Mouse (Mus musculus): ENCODE data around the gene Myl6. TPM values are rescaled to one million over a fixed set of nuclear protein-coding genes. Genes with fewer than 3 reads are reported as not detected.

The Myl6 gene
- polyA plus RNA-seq, 1 experiment from 2014 or later: 852 TPM

DNA sequence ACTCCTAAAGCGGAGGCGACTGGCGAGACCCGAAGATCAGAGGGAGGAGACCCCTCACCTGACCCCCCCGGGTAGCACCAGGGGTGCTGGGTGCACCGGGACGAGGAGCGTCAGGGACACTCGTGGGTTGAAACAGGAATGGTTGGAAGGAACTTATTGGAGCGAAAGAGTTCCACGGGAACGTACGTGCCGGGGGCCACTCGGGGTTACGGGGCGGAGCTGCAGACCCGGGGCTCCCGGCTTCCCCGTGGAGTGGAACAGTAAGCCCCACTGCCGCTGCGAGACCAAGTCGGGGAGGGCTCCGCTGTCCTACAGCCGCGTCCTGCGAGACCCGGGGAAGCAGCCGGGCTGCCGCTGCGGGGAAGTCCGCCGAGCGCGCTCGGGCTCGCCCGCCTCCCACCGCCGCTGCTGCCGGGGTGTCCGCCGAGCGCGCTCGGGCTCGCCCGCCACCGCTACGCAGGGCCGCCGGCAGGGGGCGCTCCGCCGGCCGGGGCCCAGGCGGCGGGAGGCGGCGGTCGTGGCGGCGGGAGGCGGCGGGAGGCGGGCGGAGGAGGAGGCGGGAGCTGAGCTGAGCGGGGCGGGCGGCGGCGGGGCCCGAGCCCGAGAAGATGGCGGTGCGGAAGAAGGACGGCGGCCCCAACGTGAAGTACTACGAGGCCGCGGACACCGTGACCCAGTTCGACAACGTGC, 35.1 kb downstream of the Myl6 start, which contains the start of gene Smarcc2:
Gene Smarcc2 (plus strand): TSS at position 530 of the 690 bp plus-strand sequence.
- H3K9me3 ChIP-seq (replicated peaks; ENCODE audit: control insufficient read depth, low read length, poor library complexity, severe bottlenecking): no peaks in the 10 kb centered on the region
- ATAC-seq: peak; percentile 81
- no peaks in the 10 kb centered on the region for H3K27me3 ChIP-seq (ENCODE audit: control insufficient read depth, insufficient read depth, low read depth, low read length)
- H3K4me1 ChIP-seq (ENCODE audit: control insufficient read depth, insufficient read depth, low read length): peaks cover 11% of the 10 kb centered on the region
- peak within 1 kb of the TSS; percentile 92 for H3K4me2 ChIP-seq (ENCODE audit: low read length)
- peak within 1 kb of the TSS; percentile 96 for H3K9ac ChIP-seq (ENCODE audit: low read depth, low read length)
- WGBS: under 1% methylated on average over 47 of the region's 86 CpGs
- peaks cover 13% of the 10 kb centered on the region for H3K36me3 ChIP-seq (ENCODE audit: control insufficient read depth, insufficient read depth, low read length)
- peak within 1 kb of the TSS; percentile 90 for H3K4me3 ChIP-seq (ENCODE audit: low read depth, low read length)
- peak within 1 kb of the TSS; percentile 97 for H3K27ac ChIP-seq (ENCODE audit: low read length)

DNA sequence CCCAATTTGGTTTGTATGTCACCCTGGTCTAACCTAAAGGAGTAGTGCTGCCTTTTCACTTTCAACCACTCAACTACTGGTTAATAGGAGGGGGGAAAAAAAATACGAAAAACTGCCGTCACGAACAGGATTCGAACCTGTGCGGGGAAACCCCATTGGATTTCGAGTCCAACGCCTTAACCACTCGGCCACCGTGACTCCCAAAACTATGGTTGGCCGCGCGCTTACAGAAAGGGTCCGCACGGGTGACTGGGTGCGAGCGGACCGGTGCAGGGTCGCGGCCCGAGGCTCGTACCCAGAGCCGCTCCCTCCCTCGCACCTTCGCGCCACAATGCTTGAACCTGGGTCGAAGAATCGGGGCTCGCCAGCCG, 35.6 kb downstream of the Myl6 start:
- H3K9ac ChIP-seq (ENCODE audit: low read depth, low read length): peak overlapping the region; percentile 96
- ATAC-seq: peak; percentile 66

DNA sequence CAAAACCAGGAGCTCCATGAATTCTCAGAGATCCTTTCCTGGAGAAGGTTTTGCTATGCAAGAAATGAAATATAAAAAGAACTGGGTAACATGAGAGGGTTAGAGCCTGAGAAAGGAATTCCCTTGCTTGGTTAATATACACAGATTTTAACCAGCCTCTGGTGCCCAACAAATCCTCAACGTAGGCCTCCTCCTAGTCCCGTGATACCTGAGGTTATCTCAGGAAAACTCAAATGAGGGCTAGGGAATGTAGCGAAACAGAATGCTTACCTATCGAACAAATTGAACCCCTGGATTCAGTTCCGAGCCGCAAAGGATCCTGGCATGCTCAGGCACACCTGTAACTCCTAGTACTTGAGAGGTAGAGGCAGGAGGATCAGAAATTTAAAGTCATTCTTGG, 36.3 kb downstream of the Myl6 start:
- peak overlapping the region; percentile 55 for H3K4me2 ChIP-seq (ENCODE audit: low read length)
- WGBS: 81% methylated on average over 6 of the region's 6 CpGs

More for the DNA sequence above, 35.6 kb downstream of the Myl6 start:
- Histone ChIP-seq H3K4me2 (ENCODE audit: low read length) (peak overlapping the region; percentile 55), H3K9me3 (replicated peaks; ENCODE audit: control insufficient read depth, low read length, poor library complexity, severe bottlenecking) (no peaks in the 10 kb centered on the region), H3K27ac (ENCODE audit: low read length) (peak overlapping the region; percentile 97), H3K36me3 (ENCODE audit: control insufficient read depth, insufficient read depth, low read length) (peaks cover 9% of the 10 kb centered on the region), H3K27me3 (ENCODE audit: control insufficient read depth, insufficient read depth, low read depth, low read length) (no peaks in the 10 kb centered on the region), H3K4me1 (ENCODE audit: control insufficient read depth, insufficient read depth, low read length) (peaks cover 11% of the 10 kb centered on the region), H3K4me3 (ENCODE audit: low read depth, low read length) (peak overlapping the region; percentile 90)
- under 1% methylated on average over 29 of the region's 29 CpGs for WGBS

DNA sequence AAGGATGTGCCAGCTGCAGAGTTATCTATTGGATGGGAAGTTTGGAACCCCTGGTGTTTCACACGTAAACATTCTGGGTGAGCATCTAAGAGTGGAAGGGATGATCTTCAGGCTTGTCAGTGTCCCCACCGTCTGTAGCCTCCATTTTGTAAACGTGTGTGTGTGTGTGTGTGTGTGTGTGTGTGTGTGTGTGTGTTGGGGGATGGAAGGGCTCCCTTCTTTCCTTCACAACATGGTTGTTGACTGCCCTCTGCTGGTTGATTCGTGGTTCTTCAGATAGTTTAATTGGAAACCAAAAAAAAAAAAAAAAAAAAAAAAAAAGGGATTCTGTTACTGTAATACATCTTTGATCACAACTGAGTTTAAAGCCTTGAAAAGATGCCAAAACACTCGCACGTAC, 38.7 kb downstream of the Myl6 start:
- no peak overlapping the region; the same call in 1 of the 2 replicates for H3K4me3 ChIP-seq (ENCODE audit: low read depth, low read length)
- H3K9me3 ChIP-seq (replicated peaks; ENCODE audit: control insufficient read depth, low read length, poor library complexity, severe bottlenecking): no peaks in the 10 kb centered on the region
- peak overlapping the region; percentile 35 for H3K4me2 ChIP-seq (ENCODE audit: low read length)
- no peak for ATAC-seq
- WGBS: 1% methylated on average over 6 of the region's 6 CpGs
- H3K27me3 ChIP-seq (ENCODE audit: control insufficient read depth, insufficient read depth, low read depth, low read length): no peaks in the 10 kb centered on the region
- no peak overlapping the region for H3K9ac ChIP-seq (ENCODE audit: low read depth, low read length)
- H3K27ac ChIP-seq (ENCODE audit: low read length): no peak overlapping the region
- 0 out of 2 replicates have a peak, but pooled peaks cover 2% of the 10 kb centered on the region for H3K4me1 ChIP-seq (ENCODE audit: control insufficient read depth, insufficient read depth, low read length)
- H3K36me3 ChIP-seq (ENCODE audit: control insufficient read depth, insufficient read depth, low read length): no peaks in the 10 kb centered on the region

More for the DNA sequence above, 36.3 kb downstream of the Myl6 start:
- Histone ChIP-seq H3K9ac (ENCODE audit: low read depth, low read length) (no peak overlapping the region), H3K27me3 (ENCODE audit: control insufficient read depth, insufficient read depth, low read depth, low read length) (no peaks in the 10 kb centered on the region), H3K9me3 (replicated peaks; ENCODE audit: control insufficient read depth, low read length, poor library complexity, severe bottlenecking) (no peaks in the 10 kb centered on the region), H3K4me3 (ENCODE audit: low read depth, low read length) (no peak overlapping the region), H3K27ac (ENCODE audit: low read length) (no peak overlapping the region), H3K4me1 (ENCODE audit: control insufficient read depth, insufficient read depth, low read length) (peaks cover 11% of the 10 kb centered on the region), H3K36me3 (ENCODE audit: control insufficient read depth, insufficient read depth, low read length) (peaks cover 3% of the 10 kb centered on the region)
- no peak for ATAC-seq

DNA sequence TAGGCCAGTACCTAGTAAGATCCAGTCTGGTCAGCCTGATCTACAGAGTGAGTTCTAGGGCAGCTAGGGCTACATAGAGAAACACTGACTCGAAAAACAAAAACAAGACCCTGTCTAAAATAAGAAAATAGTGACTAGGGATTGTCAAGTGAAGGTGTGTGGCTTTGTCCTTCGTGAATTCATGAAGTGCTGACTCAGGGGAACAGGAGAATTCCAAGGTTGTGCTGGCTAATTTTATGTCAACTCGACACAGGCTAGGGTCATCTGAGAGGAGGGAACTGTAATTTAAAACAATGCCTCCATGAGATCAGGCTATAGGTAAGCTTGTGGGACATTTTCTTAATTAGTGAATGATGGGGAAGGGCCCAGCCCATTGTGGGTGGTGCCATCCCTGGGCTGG, 39.5 kb downstream of the Myl6 start:
- no peak overlapping the region for H3K27ac ChIP-seq (ENCODE audit: low read length)
- no peaks in the 10 kb centered on the region for H3K27me3 ChIP-seq (ENCODE audit: control insufficient read depth, insufficient read depth, low read depth, low read length)
- H3K9ac ChIP-seq (ENCODE audit: low read depth, low read length): no peak overlapping the region
- 87% methylated on average over 3 of the region's 3 CpGs for WGBS
- no peaks in the 10 kb centered on the region for H3K9me3 ChIP-seq (replicated peaks; ENCODE audit: control insufficient read depth, low read length, poor library complexity, severe bottlenecking)
- 0 out of 2 replicates have a peak, but pooled peaks cover 2% of the 10 kb centered on the region for H3K4me1 ChIP-seq (ENCODE audit: control insufficient read depth, insufficient read depth, low read length)
- no peaks in the 10 kb centered on the region for H3K36me3 ChIP-seq (ENCODE audit: control insufficient read depth, insufficient read depth, low read length)
- no peak for ATAC-seq
- H3K4me2 ChIP-seq (ENCODE audit: low read length): no peak overlapping the region
- H3K4me3 ChIP-seq (ENCODE audit: low read depth, low read length): no peak overlapping the region

DNA sequence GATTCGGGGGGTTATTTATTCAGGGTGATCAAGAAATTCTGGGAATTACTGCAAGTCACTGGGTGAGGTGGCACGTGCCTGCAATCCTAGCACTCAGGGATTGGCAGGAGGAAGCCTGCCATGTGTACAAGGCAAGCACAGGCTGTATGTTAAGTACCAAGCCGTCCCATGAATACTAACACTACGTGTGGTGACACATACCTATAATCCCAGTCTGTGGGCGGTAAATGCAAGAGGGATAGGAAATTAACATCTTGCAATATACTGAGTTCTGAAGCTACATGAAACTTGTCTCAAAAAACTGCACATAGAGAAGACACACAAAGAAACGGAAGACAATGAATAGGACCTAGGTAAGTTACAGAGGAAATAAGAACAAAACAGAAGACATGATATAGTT, 42.9 kb downstream of the Myl6 start:
- H3K27me3 ChIP-seq (ENCODE audit: control insufficient read depth, insufficient read depth, low read depth, low read length): no peaks in the 10 kb centered on the region
- no peak overlapping the region for H3K9ac ChIP-seq (ENCODE audit: low read depth, low read length)
- H3K36me3 ChIP-seq (ENCODE audit: control insufficient read depth, insufficient read depth, low read length): no peaks in the 10 kb centered on the region
- no peak overlapping the region for H3K4me2 ChIP-seq (ENCODE audit: low read length)
- no peak overlapping the region for H3K27ac ChIP-seq (ENCODE audit: low read length)
- 87% methylated on average over 6 of the region's 6 CpGs for WGBS
- no peak for ATAC-seq
- H3K9me3 ChIP-seq (replicated peaks; ENCODE audit: control insufficient read depth, low read length, poor library complexity, severe bottlenecking): no peaks in the 10 kb centered on the region
- H3K4me1 ChIP-seq (ENCODE audit: control insufficient read depth, insufficient read depth, low read length): 0 out of 2 replicates have a peak, but pooled peaks cover 2% of the 10 kb centered on the region
- no peak overlapping the region for H3K4me3 ChIP-seq (ENCODE audit: low read depth, low read length)

DNA sequence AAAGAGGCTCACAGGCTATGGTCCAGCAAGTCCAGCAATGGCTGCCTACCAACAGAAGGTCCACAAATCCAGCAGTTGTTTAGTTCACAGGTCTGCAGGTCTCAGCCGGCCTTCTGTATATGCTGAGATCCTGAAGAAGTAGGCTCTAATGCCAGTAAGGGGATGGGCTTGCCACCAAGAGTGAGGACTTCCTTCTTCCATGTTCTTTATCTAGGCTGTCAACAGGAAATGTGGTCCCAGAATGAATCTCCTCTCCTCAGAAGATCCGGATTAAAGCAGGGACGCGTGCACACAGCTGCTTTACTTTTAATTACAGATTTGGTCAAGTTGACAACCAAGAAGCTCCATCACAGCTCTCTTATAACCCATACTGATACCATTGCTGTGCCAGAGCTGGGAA, 48.5 kb downstream of the Myl6 start:
- WGBS: 96% methylated on average over 4 of the region's 4 CpGs
- Histone ChIP-seq H3K9me3 (replicated peaks; ENCODE audit: control insufficient read depth, low read length, poor library complexity, severe bottlenecking) (no peaks in the 10 kb centered on the region), H3K4me3 (ENCODE audit: low read depth, low read length) (no peak overlapping the region), H3K9ac (ENCODE audit: low read depth, low read length) (no peak overlapping the region), H3K27me3 (ENCODE audit: control insufficient read depth, insufficient read depth, low read depth, low read length) (no peaks in the 10 kb centered on the region), H3K4me1 (ENCODE audit: control insufficient read depth, insufficient read depth, low read length) (no peaks in the 10 kb centered on the region), H3K4me2 (ENCODE audit: low read length) (no peak overlapping the region), H3K27ac (ENCODE audit: low read length) (no peak overlapping the region), H3K36me3 (ENCODE audit: control insufficient read depth, insufficient read depth, low read length) (no peaks in the 10 kb centered on the region; the same call in 1 of the 2 replicates)
- ATAC-seq: no peak

DNA sequence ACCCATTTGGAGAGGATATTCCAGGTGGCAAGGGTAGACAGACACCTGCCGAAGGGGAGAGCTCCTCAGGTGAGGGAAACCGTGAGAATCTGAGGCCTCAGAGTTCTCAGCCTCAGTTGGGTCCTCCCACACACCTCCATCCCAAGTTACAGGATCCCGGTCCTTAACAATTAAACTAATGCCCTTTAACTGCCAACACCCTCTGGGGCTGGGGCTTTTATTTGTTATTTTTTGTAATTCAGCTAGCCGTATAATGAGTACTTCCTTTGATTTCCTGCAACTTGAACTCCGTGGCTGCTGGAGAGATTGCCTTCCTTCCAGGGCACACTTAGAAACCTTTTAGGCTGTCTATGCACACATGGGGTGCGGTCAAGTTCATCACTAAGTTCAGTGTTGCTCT, 49.6 kb downstream of the Myl6 start:
- H3K27ac ChIP-seq (ENCODE audit: low read length): no peak overlapping the region
- WGBS: 83% methylated on average over 6 of the region's 6 CpGs
- H3K4me3 ChIP-seq (ENCODE audit: low read depth, low read length): no peak overlapping the region
- no peak overlapping the region for H3K9ac ChIP-seq (ENCODE audit: low read depth, low read length)
- H3K9me3 ChIP-seq (replicated peaks; ENCODE audit: control insufficient read depth, low read length, poor library complexity, severe bottlenecking): no peaks in the 10 kb centered on the region
- H3K4me1 ChIP-seq (ENCODE audit: control insufficient read depth, insufficient read depth, low read length): no peaks in the 10 kb centered on the region
- H3K27me3 ChIP-seq (ENCODE audit: control insufficient read depth, insufficient read depth, low read depth, low read length): no peaks in the 10 kb centered on the region
- no peak for ATAC-seq
- no peak overlapping the region for H3K4me2 ChIP-seq (ENCODE audit: low read length)
- H3K36me3 ChIP-seq (ENCODE audit: control insufficient read depth, insufficient read depth, low read length): peaks cover 4% of the 10 kb centered on the region

DNA sequence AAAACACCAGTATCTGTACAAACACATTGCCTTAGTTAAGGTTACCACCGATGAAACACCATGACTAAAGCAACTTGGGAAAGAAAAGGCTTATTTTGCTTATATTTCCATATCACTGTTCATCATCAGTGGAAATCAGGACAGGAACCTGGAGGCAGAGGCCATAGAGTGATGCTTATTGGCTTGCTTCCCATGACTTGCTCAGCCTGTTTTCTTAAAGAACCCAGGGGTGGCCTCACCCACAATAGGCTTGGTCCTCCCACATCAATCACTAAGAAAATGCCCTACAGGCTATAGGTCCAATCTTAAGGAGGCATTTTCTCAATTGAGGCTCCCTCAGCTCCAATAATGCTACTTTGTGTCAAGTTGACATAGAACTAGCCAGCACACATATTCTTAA, 51.2 kb downstream of the Myl6 start:
- ATAC-seq: no peak
- H3K27ac ChIP-seq (ENCODE audit: low read length): no peak overlapping the region
- no peak overlapping the region for H3K4me2 ChIP-seq (ENCODE audit: low read length)
- no peaks in the 10 kb centered on the region for H3K4me1 ChIP-seq (ENCODE audit: control insufficient read depth, insufficient read depth, low read length)
- no peak overlapping the region for H3K4me3 ChIP-seq (ENCODE audit: low read depth, low read length)
- H3K27me3 ChIP-seq (ENCODE audit: control insufficient read depth, insufficient read depth, low read depth, low read length): no peaks in the 10 kb centered on the region
- 88% methylated on average over 1 of the region's 1 CpGs for WGBS
- H3K9me3 ChIP-seq (replicated peaks; ENCODE audit: control insufficient read depth, low read length, poor library complexity, severe bottlenecking): no peaks in the 10 kb centered on the region
- peaks cover 18% of the 10 kb centered on the region for H3K36me3 ChIP-seq (ENCODE audit: control insufficient read depth, insufficient read depth, low read length)
- H3K9ac ChIP-seq (ENCODE audit: low read depth, low read length): no peak overlapping the region
